Mouse (Mus musculus): ENCODE data around the gene Tmtc4.

DNA sequence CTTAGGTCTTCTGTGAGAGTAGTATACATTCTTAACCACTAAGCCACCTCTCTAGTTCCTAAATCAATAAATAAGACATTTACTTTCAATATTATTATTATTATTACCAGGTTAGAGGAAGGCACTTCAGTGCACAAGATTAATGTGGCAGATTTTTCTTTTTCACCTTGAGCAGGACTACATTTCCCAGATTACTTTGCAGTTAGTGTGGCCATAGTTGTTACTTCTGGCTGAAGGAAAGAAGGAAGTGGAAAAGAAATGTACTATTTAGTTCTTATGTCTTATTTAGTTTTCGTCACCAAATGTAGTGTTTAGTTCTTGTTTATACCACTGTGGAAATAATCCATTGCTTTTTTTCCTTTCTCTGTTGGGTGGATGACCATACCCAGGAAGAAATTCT, 19.9 kb upstream of the Tmtc4 start:
- TF ChIP-seq CTCF (IDR thresholded peaks at IDR 0.05; ENCODE audit: extremely low read depth, insufficient read length, insufficient replicate concordance, low read depth, low read length) (no peak), POLR2A (IDR thresholded peaks at IDR 0.05; ENCODE audit: low read depth, low read length) (no peak)
